Mouse (Mus musculus) testis, adult 2 months (tissue): ENCODE data around the gene Spats2. TPM values are rescaled to one million over a fixed set of nuclear protein-coding genes. Genes with fewer than 3 reads are reported as not detected.
"Not testable (repeated sequence)": the region's sequence is repeated elsewhere in the genome, so short reads cannot be mapped to it uniquely, and the experiment has no call there.

Source experiments
- H3K27ac ChIP-seq: fragments of 200-500 bp; 2 replicates; pipeline ENCODE4 v1.5.1; 2012; ENCODE audit warnings: low read depth, low read length; ENCODE audit not compliant: control insufficient read depth, insufficient read depth
- H3K27me3 ChIP-seq: fragments of 200-500 bp; 2 replicates; pipeline ENCODE4 v1.6.1; 2012; ENCODE audit warnings: mild to moderate bottlenecking, low read length, moderate library complexity; ENCODE audit not compliant: control insufficient read depth, insufficient read depth
- H3K36me3 ChIP-seq: fragments of 200-500 bp; 2 replicates; pipeline ENCODE4 v1.6.1; 2012; ENCODE audit warnings: mild to moderate bottlenecking, low read length; ENCODE audit not compliant: control insufficient read depth, insufficient read depth
- H3K4me1 ChIP-seq: fragments of 200-500 bp; 2 replicates; pipeline ENCODE4 v1.6.1; 2012; ENCODE audit warnings: low read length; ENCODE audit not compliant: control insufficient read depth, insufficient read depth
- H3K4me3 ChIP-seq: fragments of 200-500 bp; 2 replicates; pipeline ENCODE4 v1.5.1; 2012; ENCODE audit warnings: low read depth, mild to moderate bottlenecking, low read length, moderate library complexity, mixed read lengths; ENCODE audit not compliant: control insufficient read depth
- CTCF ChIP-seq: fragments of 200-500 bp; IDR thresholded peaks from 2 replicates; pipeline ENCODE4 v1.5.1; 2012; ENCODE audit warnings: low read depth, mild to moderate bottlenecking, inconsistent platforms, low read length, moderate library complexity; ENCODE audit not compliant: control insufficient read depth, insufficient read depth, insufficient replicate concordance
- POLR2A ChIP-seq: fragments of 200-500 bp; IDR thresholded peaks from 2 replicates; pipeline ENCODE4 v1.6.1; 2012; ENCODE audit warnings: low read depth, mild to moderate bottlenecking, inconsistent platforms, low read length, moderate library complexity; ENCODE audit not compliant: control insufficient read depth
- polyA plus RNA-seq: library from polyadenylated mRNA; depleted of rRNA; stranded (reverse); fragments of >200 nt; gene quantifications from 2 replicates; pipeline ENCODE4 v1.2.3, GENCODE M21; 2012

Gene Spats2
- polyA plus RNA-seq, 1 experiment, result 34.2 TPM

- peak within 1 kb of the TSS; percentile 94 for H3K27ac ChIP-seq
- H3K4me3 ChIP-seq, result peak within 1 kb of the TSS; percentile 95
Observed at GRCm38 (mm10) chr15:99251626-99252380, 126.1 kb downstream of the Spats2 start, which contains the start of gene Mcrs1. Gene Mcrs1 (minus strand): TSS chr15:99251961.

GRCm38 (mm10) chr15:99252381-99253174 is 126.9 kb downstream of the Spats2 start:
- Histone ChIP-seq H3K27me3 (no peaks in the 10 kb centered on the region), H3K4me1 (peaks cover 2% of the 10 kb centered on the region), H3K4me3 (peak overlapping the region; percentile 95), H3K36me3 (no peaks in the 10 kb centered on the region), H3K27ac (peak overlapping the region; percentile 94)
- TF ChIP-seq CTCF (no peak), POLR2A (no peak)

More at GRCm38 (mm10) chr15:99251626-99252380, 126.1 kb downstream of the Spats2 start, which contains the start of gene Mcrs1:
- Histone ChIP-seq H3K4me1 (peaks cover 2% of the 10 kb centered on the region), H3K36me3 (no peaks in the 10 kb centered on the region), H3K27me3 (no peaks in the 10 kb centered on the region)
- TF ChIP-seq POLR2A (peak; percentile 73), CTCF (no peak)

- not testable (repeated sequence) for H3K27ac ChIP-seq, H3K4me3 ChIP-seq, H3K27me3 ChIP-seq, H3K4me1 ChIP-seq, H3K36me3 ChIP-seq
Observed at GRCm38 (mm10) chr15:99253175-99253479, 127.4 kb downstream of the Spats2 start.

GRCm38 (mm10) chr15:99253772-99254171 is 128.1 kb downstream of the Spats2 start:
- H3K4me1 ChIP-seq, result peaks cover 2% of the 10 kb centered on the region
- TF ChIP-seq CTCF (no peak), POLR2A (no peak)
- no peak overlapping the region for H3K4me3 ChIP-seq
- no peak overlapping the region; the same call in 1 of the 2 replicates for H3K27ac ChIP-seq
- no peaks in the 10 kb centered on the region for H3K27me3 ChIP-seq
- H3K36me3 ChIP-seq, result no peaks in the 10 kb centered on the region

- H3K36me3 ChIP-seq, result no peaks in the 10 kb centered on the region
- no peak overlapping the region for H3K4me3 ChIP-seq
- peaks cover 3% of the 10 kb centered on the region for H3K4me1 ChIP-seq
- H3K27me3 ChIP-seq, result no peaks in the 10 kb centered on the region
- no peak overlapping the region for H3K27ac ChIP-seq
- TF ChIP-seq POLR2A (no peak), CTCF (no peak)
Observed at GRCm38 (mm10) chr15:99254477-99255005, 128.8 kb downstream of the Spats2 start.

- TF ChIP-seq POLR2A (no peak), CTCF (no peak)
- no peak overlapping the region for H3K4me3 ChIP-seq
- no peak overlapping the region for H3K27ac ChIP-seq
- peaks cover 3% of the 10 kb centered on the region for H3K4me1 ChIP-seq
- no peaks in the 10 kb centered on the region for H3K27me3 ChIP-seq
- H3K36me3 ChIP-seq, result no peaks in the 10 kb centered on the region
Observed at GRCm38 (mm10) chr15:99255241-99255749, 129.6 kb downstream of the Spats2 start.

GRCm38 (mm10) chr15:99259167-99259729 is 133.5 kb downstream of the Spats2 start:
- Histone ChIP-seq H3K27ac (no peak overlapping the region), H3K4me3 (no peak overlapping the region), H3K27me3 (no peaks in the 10 kb centered on the region), H3K4me1 (0 out of 2 replicates have a peak, but pooled peaks cover 2% of the 10 kb centered on the region), H3K36me3 (no peaks in the 10 kb centered on the region)
- TF ChIP-seq POLR2A, result no peak
- no peak for TF ChIP-seq CTCF
